Mouse (Mus musculus): ENCODE results near the gene Glmp.
A peak's percentile ranks its signal among the peaks of the same experiment; 100 is the strongest.

Gene Glmp

DNA sequence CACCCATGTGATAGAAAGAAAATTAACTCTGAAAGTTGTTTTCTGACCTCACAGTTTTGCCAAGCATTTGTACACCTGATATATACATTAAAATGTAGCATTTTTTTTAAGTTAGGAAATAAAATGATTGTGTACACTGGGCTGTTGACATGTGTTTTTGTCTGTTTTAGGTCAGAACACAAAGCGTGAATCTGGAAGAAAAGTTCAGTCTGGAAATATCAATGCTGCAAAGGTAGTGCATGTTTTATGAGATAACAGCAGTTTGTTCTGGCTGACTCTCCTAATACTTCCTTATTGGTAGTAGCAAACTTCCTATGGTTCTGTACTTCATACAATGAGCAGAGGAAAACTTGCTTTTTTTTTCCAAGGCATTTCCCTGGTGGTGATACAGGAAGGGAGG, 25.7 kb upstream of the Glmp start:
- Histone ChIP-seq H3K36me3 (ENCODE audit: control insufficient read depth, insufficient read depth, low read length, poor library complexity, severe bottlenecking) (peaks cover 18% of the 10 kb centered on the region), H3K27me3 (ENCODE audit: control insufficient read depth, insufficient read depth, low read length, poor library complexity, severe bottlenecking) (no peaks in the 10 kb centered on the region)
- no peak for DNase-seq (ENCODE audit: low read depth, low spot score)

DNA sequence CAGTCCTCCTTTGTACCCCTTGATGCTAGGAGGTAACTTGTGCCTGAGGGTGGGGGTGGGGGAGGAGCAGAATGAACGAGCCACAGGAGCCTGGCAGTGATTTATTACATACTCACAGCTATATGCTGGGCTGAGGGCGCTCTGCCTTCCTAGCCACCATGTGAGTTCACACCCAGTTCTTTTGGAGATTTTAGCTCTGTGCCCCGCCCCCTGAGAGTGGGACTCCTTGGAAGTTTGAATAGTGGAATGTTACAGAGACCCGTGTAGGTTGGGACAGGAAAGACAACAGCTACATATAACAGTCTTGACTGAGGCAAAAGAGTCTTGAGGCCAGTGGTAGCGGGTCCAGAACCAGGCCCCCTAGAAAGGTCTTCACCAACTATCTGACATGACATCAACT, 4.1 kb downstream of the Glmp start:
- no peak for DNase-seq (ENCODE audit: low read depth, low spot score)
- H3K27me3 ChIP-seq (ENCODE audit: control insufficient read depth, insufficient read depth, low read length, poor library complexity, severe bottlenecking), result no peaks in the 10 kb centered on the region

DNA sequence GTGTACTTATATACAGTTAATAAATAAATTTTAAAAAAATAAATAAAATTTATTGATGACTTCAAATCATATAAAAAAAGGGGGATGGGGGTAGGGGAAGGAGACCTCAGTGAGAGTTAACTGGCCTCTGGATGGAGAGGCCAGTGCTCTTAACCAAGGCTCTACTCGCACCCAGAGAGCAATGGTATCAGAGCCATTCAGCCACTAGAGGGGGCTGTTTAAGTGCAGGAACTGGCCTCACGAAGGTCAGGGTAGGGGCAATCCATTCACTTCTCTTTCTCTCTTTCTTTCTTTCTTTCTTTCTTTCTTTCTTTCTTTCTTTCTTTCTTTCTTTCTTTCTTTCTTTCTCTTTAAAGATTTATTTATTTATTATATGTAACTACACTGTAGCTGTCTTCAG, 6.5 kb downstream of the Glmp start:
- H3K36me3 ChIP-seq (ENCODE audit: control insufficient read depth, insufficient read depth, low read length, poor library complexity, severe bottlenecking), result peaks cover 2% of the 10 kb centered on the region
- no peaks in the 10 kb centered on the region for H3K27me3 ChIP-seq (ENCODE audit: control insufficient read depth, insufficient read depth, low read length, poor library complexity, severe bottlenecking)
- DNase-seq (ENCODE audit: low read depth, low spot score), result peak; percentile 83

More for the DNA sequence above, 4.1 kb downstream of the Glmp start:
- H3K36me3 ChIP-seq (ENCODE audit: control insufficient read depth, insufficient read depth, low read length, poor library complexity, severe bottlenecking), result peaks cover 2% of the 10 kb centered on the region

DNA sequence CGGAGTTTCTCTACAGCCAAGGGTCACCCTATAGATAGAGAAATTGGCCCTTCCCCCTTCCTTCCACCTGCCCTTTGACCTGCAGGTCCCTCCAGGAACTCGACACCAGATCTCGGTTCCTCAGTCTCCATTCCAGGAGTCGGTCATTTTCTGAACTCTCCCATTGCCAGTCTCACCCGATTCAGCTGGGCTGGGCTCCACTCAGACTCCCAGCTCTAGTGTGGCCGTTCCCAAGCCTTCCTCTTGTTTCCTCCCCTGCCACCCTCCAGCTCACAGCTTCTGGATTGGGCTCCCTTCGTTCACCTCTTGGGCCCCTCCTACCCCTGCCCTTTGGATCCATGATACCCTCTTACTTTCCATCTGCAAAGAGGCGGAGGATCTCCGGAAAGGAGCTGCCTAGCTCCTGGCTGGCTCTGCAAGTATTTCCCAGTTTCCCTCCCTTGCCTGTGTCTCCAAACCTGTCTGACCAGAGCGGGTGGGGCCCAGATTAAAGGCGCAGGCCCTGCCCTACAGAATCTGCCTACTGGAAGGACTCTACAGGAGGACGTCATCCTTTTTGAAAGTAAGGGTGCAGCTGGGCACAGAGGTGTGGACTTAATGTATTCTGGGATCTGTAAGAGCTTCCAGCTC, 9.3 kb downstream of the Glmp start:
- Histone ChIP-seq H3K36me3 (ENCODE audit: control insufficient read depth, insufficient read depth, low read length, poor library complexity, severe bottlenecking) (no peaks in the 10 kb centered on the region; the same call in 1 of the 2 replicates), H3K27me3 (ENCODE audit: control insufficient read depth, insufficient read depth, low read length, poor library complexity, severe bottlenecking) (no peaks in the 10 kb centered on the region)
- no peak for DNase-seq (ENCODE audit: low read depth, low spot score)

DNA sequence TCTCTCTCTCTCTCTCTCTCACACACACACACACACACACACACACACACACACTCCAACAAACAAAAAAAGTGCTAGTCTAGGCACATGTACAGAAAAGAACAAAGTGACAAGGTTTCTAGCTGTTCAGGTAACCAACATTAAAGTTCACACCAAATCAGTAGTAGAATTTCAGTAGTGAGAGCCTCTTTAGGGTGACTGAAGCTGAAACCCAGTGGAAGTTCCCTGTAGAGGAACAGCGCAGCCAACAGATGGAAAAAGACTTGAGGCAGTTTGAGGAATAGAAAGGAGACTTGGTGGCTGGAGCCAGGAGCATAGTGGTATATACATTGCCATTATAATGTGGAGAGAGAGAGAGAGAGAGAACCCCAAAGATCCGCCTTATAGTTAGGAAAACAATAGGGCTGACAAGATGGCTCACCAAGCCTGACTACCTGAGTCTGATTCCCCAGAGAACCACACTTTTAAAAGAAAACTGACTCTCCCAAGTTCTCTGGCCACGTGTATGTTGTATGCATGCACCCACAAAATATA, 10.1 kb downstream of the Glmp start:
- H3K27me3 ChIP-seq (ENCODE audit: control insufficient read depth, insufficient read depth, low read length, poor library complexity, severe bottlenecking), result no peaks in the 10 kb centered on the region
- no peak for DNase-seq (ENCODE audit: low read depth, low spot score)

DNA sequence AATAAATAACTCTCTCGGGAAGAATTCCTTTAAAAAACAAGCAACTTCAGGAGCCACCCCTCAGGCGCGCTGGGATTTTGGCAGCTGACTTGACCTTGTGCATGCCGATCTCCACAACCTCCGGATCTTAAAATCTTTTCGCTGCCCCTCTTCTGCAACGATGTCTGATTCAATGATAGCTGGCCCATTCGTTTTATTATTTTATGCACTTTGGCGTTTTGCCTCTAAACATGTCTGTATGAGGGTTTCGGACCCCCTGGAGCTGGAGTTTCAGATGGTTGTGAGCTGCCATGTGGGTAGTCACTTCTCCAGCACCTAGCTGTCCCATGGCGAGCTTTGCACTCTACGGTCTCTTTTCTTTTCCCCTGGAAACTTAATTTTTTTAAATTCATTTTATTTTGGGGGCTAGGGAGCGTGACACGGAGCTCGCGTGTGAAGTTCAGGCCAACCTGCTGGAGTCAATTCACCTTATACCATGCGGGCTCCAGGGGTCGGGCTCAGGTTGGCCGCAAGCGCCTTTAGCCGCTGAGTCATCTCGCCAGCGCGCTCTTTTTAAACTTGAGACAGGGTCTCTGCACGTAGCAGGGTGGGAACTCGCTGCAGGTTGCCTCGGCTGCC, 10.7 kb downstream of the Glmp start:
- Histone ChIP-seq H3K27me3 (ENCODE audit: control insufficient read depth, insufficient read depth, low read length, poor library complexity, severe bottlenecking) (no peaks in the 10 kb centered on the region), H3K36me3 (ENCODE audit: control insufficient read depth, insufficient read depth, low read length, poor library complexity, severe bottlenecking) (no peaks in the 10 kb centered on the region; the same call in 1 of the 2 replicates)
- no peak for DNase-seq (ENCODE audit: low read depth, low spot score)

More for the DNA sequence above, 10.1 kb downstream of the Glmp start:
- no peaks in the 10 kb centered on the region; the same call in 1 of the 2 replicates for H3K36me3 ChIP-seq (ENCODE audit: control insufficient read depth, insufficient read depth, low read length, poor library complexity, severe bottlenecking)

DNA sequence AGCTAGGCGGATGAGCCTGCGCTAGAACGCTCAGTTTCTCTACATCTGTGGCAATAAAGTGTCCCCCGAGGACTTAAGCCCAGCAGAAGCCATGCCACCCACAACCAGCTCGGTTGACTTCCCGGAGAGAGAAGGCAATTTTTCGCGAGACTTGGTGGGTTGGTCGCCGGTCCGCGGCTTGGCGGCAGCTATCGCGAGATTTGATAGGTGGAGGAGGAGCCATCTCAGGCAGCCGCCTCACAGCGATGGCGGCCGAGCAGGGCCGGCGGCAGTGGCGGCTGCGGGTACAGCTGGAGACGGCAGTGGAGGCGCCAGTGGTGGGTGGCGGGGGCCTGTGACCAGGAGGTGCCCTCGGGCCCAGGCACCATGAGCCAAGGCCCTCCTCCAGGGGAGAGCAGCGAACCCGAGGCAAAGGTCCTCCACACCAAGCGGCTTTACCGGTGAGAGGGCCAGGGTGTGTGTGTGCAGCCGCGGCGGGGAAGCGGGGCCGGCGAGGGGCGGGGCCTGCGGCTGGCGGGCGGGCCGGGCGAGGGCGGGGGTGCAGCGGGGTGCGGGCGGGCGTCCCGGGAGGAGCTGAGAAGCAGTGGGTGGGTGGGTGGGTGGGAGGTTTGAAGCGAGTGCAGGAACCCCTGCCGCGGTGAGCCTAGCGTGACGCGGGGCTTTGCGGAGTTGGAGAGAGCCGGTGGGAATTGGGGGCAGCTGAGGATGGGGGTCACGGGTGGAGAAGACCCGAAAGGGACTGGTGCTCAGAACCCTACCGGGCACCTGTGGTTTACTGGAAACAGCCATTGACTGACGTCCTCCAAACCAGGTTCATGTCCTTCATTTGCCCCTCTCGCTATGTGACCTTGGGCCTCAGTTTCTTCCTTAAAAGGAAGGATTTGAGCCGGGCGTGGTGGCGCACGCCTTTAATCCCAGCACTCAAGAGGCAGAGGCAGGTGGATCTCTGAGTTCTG, 11.5 kb downstream of the Glmp start, which contains the start of the genes Tmem79 and Smg5:
Tmem79 (minus strand) TSS at position 91 of the 956 bp plus-strand sequence.
Smg5 (plus strand) TSS at position 203 of the 956 bp plus-strand sequence.
- no peaks in the 10 kb centered on the region for H3K27me3 ChIP-seq (ENCODE audit: control insufficient read depth, insufficient read depth, low read length, poor library complexity, severe bottlenecking)
- no peaks in the 10 kb centered on the region; the same call in 1 of the 2 replicates for H3K36me3 ChIP-seq (ENCODE audit: control insufficient read depth, insufficient read depth, low read length, poor library complexity, severe bottlenecking)
- peak; percentile 98 for DNase-seq (ENCODE audit: low read depth, low spot score)

DNA sequence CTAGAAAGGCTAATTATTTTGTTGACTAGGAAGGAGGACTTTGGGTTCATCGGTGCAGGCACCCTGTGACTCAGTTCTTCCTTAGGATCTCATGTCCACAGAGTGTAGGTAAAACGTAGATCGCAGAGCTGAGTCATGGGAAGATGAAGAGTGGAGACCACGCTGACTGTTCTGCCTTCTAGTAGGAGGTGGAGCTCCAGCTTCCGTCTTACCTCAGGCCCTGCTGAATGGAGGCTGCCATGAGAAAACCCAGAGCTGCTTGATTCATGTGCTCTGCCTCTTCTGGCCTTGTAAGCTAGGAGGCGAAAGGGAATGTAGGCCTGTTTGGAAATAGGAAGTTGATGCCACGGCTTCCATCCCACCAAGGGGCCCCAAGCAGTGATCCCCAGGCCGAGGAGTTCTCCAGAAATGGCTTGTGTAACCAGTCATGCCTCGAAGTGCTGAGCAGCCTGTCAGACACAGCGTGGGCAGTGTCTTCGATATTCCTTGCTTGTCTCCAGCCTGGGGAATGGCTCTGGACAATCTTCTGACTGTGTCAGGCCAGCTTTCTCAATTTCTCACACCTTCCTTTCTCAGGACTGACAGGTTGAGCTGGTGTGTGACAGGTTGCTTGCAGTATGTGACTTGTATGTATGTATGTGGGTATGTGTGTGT, 12.7 kb downstream of the Glmp start:
- peak; percentile 31 for DNase-seq (ENCODE audit: low read depth, low spot score)
- no peaks in the 10 kb centered on the region; the same call in 1 of the 2 replicates for H3K36me3 ChIP-seq (ENCODE audit: control insufficient read depth, insufficient read depth, low read length, poor library complexity, severe bottlenecking)
- no peaks in the 10 kb centered on the region for H3K27me3 ChIP-seq (ENCODE audit: control insufficient read depth, insufficient read depth, low read length, poor library complexity, severe bottlenecking)

DNA sequence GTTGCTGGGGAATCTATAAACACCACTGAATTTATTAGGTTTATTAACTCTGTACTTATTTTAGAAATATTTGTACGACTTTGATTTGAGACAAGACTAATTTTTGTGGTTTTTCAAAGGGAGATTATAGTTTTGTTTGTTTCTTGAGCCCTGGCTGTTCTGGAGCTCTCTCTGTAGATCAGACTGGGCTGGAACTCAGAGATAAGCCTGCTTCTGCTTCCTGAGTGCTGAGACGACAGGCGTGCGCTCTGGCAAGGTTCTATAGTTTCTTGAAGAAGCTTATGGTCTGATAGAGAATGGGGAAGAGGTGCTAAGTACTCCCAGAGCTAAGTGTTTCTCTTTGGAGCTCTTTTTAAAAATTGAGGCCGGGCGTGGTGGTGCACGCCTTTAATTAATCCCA, 13.5 kb downstream of the Glmp start:
- no peaks in the 10 kb centered on the region for H3K27me3 ChIP-seq (ENCODE audit: control insufficient read depth, insufficient read depth, low read length, poor library complexity, severe bottlenecking)
- peaks cover 4% of the 10 kb centered on the region for H3K36me3 ChIP-seq (ENCODE audit: control insufficient read depth, insufficient read depth, low read length, poor library complexity, severe bottlenecking)
- DNase-seq (ENCODE audit: low read depth, low spot score), result no peak

DNA sequence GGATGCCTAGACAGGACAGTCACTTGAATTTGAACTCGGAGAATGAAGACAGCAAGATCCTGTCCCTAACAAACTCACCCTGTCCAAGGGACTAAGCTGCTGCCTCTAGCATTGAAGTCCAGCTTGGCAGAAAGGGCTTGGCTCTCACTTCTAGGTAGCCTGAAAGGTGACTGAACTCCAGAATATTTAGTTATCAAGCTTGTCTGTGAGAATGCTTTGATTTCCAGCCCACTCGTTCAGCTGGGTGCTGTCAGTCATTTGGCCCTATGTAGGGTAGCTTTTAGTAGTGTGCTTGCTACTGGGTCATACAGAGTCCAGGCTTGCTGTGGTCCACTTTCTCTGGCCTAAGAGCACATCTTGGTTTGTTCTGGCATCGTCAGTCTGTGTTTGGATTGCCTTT, 14.2 kb downstream of the Glmp start:
- DNase-seq (ENCODE audit: low read depth, low spot score), result no peak
- no peaks in the 10 kb centered on the region for H3K27me3 ChIP-seq (ENCODE audit: control insufficient read depth, insufficient read depth, low read length, poor library complexity, severe bottlenecking)
- peaks cover 8% of the 10 kb centered on the region for H3K36me3 ChIP-seq (ENCODE audit: control insufficient read depth, insufficient read depth, low read length, poor library complexity, severe bottlenecking)

DNA sequence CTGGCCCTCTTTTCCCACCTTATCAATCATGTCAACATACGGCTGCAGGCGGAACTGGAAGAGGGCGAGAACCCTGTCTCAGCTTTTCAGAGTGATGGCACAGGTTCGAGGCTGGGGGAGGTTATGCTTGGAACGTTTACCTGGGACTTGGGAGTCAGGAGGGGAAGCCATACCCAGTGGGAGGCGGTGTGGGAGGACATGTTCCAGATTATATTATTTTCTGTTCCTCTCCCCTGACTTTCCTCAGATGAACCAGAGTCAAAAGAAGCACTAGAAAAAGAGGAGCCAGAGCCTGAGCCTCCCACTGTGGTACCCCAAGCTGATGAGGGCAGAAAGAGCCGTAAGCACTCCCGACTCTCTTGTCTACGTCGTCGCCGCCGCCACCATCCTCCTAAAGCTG, 25.9 kb downstream of the Glmp start:
- Histone ChIP-seq H3K36me3 (ENCODE audit: control insufficient read depth, insufficient read depth, low read length, poor library complexity, severe bottlenecking) (peaks cover 37% of the 10 kb centered on the region), H3K27me3 (ENCODE audit: control insufficient read depth, insufficient read depth, low read length, poor library complexity, severe bottlenecking) (no peaks in the 10 kb centered on the region)
- no peak for DNase-seq (ENCODE audit: low read depth, low spot score)

DNA sequence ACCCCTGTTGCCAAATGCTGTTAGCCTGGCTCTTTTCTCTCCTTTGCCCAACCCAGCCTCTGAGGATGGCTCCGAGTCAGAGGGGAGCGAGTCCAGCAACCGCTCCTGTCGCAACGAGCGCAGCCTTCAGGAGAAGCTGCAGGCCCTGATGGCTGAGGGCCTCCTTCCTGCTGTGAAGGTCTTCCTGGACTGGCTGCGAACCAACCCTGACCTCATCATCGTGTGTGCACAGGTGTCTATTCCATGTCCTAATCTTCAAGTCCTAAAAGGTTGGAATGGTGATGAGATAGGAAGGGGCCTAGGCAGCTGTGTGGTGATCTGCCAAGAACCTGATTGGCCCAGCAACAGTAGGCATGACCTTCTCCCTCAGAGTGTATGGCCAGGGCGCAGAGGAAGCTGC, 28.1 kb downstream of the Glmp start:
- DNase-seq (ENCODE audit: low read depth, low spot score), result no peak
- Histone ChIP-seq H3K36me3 (ENCODE audit: control insufficient read depth, insufficient read depth, low read length, poor library complexity, severe bottlenecking) (peaks cover 30% of the 10 kb centered on the region), H3K27me3 (ENCODE audit: control insufficient read depth, insufficient read depth, low read length, poor library complexity, severe bottlenecking) (no peaks in the 10 kb centered on the region)

DNA sequence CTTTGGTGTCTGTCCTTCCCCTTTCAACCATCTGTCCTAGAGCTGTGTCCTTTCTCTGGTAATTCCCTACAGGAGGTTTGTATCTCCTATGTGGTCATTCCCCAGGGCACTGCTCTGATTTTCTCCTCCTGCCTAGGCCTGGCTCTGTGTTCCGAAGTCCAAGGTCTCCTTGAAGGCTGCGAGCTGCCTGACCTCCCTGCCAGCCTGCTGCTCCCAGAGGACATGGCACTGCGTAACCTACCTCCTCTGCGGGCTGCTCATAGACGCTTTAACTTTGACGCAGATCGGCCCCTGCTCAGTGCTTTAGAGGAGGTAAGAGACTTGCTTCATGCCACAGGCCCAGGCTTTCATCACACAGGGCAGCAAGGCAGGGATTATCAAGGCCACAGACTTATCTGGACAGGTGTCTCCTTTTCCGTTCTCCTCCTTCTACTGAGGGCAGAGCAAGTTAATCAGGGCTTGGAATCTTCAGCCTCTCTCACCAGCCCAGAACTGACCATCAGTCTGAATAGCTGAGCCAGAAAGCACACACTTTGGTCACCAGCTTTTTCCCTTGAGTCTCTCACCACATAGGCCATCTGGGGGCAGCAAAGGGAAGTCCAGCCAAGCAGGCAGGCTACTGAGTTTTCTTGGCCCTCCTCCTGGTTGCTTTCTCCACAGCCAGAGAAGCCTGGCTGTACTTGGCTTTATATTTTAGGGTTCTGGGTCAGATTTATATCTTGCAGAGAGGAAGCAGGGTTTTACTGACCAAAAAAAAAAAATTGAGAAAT, 29.8 kb downstream of the Glmp start:
- no peaks in the 10 kb centered on the region for H3K27me3 ChIP-seq (ENCODE audit: control insufficient read depth, insufficient read depth, low read length, poor library complexity, severe bottlenecking)
- DNase-seq (ENCODE audit: low read depth, low spot score), result no peak
- peaks cover 26% of the 10 kb centered on the region for H3K36me3 ChIP-seq (ENCODE audit: control insufficient read depth, insufficient read depth, low read length, poor library complexity, severe bottlenecking)

DNA sequence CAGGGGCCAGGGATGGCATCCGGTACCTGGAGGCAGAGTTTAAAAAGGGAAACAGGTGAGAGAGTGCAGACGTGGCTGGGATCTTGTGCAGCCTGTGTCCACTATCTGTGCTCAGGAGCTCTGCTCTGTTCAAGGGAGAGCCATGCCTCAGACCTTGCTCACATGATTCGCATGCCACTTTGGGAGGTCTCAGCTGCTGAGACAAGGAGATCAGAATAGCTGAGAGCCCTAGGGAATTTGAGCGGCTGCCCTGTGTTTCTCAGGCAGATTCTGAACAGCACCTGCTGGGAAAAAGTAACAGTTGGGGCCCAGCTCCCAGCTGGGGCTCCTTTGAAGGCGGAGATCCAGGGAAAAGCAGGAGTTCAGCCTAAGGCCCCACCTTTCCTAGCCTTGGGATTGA, 34.8 kb downstream of the Glmp start:
- DNase-seq (ENCODE audit: low read depth, low spot score), result no peak
- Histone ChIP-seq H3K27me3 (ENCODE audit: control insufficient read depth, insufficient read depth, low read length, poor library complexity, severe bottlenecking) (no peaks in the 10 kb centered on the region), H3K36me3 (ENCODE audit: control insufficient read depth, insufficient read depth, low read length, poor library complexity, severe bottlenecking) (peaks cover 16% of the 10 kb centered on the region)
